Mouse (Mus musculus) embryonic fibroblast, embryonic 13.5 days (primary cell): ENCODE measurements around the gene Cfap58.

ENCODE experiments used
- CTCF ChIP-seq: IDR thresholded peaks from 2 replicates; pipeline ENCODE4 v1.5.1; 2011; ENCODE audit warnings: mild to moderate bottlenecking, control low read depth, low read length, moderate library complexity, borderline replicate concordance; ENCODE audit not compliant: insufficient read depth
- POLR2A ChIP-seq: IDR thresholded peaks from 2 replicates; pipeline ENCODE4 v1.6.1; 2011; ENCODE audit warnings: low read depth, mild to moderate bottlenecking, control low read depth, low read length, moderate library complexity

DNA sequence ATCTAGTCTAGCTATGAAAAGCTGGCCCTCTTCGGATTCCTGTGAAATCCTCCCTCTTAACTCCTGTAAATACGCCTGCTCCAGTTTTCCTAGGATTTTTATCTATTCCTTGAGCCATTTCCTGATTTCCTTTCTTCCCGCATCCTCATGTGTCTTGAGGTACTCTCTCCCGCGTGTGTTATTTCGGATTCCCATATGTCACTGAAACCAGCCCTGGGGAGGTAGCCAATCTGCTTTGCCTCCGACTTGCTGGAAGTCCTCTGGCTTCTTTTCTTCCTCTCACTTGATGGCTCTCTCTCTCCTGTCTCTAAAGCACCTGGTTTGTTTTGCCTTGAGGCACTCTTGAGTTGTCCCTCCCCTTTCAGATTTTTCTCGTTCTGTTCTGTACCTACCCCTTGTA lies 87.9 kb downstream of the Cfap58 start:
- TF ChIP-seq POLR2A (no peak), CTCF (no peak)
